Mouse (Mus musculus) liver, postnatal 0 days (tissue): ENCODE results near the gene Catsperg2. TPM values are rescaled to one million over a fixed set of nuclear protein-coding genes. Genes with fewer than 3 reads are reported as not detected.
A peak's percentile ranks its signal among the peaks of the same experiment; 100 is the strongest.

Source experiments
- ATAC-seq: fragments of 200-750 bp; cut with Nextera tagmentation; 2 replicates; pipeline ENCODE4 v1.8.0; 2017; ENCODE audit warnings: mild to moderate bottlenecking, moderate library complexity
- DNase-seq: peaks from one replicate; pipeline ENCODE4 v3.0.0-alpha.2; 2016
- H3K27ac ChIP-seq: fragments of 300-500 bp; sonication (generic); 2 replicates; pipeline ENCODE4 v1.5.1; 2014; ENCODE audit warnings: antibody characterized with exemption, moderate library complexity, mild to moderate bottlenecking, low read depth
- H3K27me3 ChIP-seq: fragments of 300-500 bp; sonication (generic); 2 replicates; pipeline ENCODE4 v1.6.1; 2014; ENCODE audit warnings: low read length, control low read depth, mixed read lengths; ENCODE audit not compliant: insufficient read depth
- H3K36me3 ChIP-seq: fragments of 300-500 bp; sonication (generic); replicated peaks from 2 replicates; pipeline ENCODE4 v1.6.1; 2014; ENCODE audit warnings: mild to moderate bottlenecking, control low read depth, low read length, moderate library complexity, mixed read lengths; ENCODE audit not compliant: insufficient read depth
- H3K4me1 ChIP-seq: fragments of 300-500 bp; sonication (generic); 2 replicates; pipeline ENCODE4 v1.6.1; 2014; ENCODE audit warnings: antibody characterized with exemption, mild to moderate bottlenecking, control low read depth; ENCODE audit not compliant: insufficient read depth
- H3K4me2 ChIP-seq: fragments of 300-500 bp; sonication (generic); 2 replicates; pipeline ENCODE4 v1.6.1; 2014; ENCODE audit warnings: low read depth, mild to moderate bottlenecking, low read length, moderate library complexity, mixed read lengths
- H3K4me3 ChIP-seq: fragments of 300-500 bp; sonication (generic); 2 replicates; pipeline ENCODE4 v1.5.1; 2014; ENCODE audit warnings: low read depth, low read length
- H3K9ac ChIP-seq: fragments of 300-500 bp; sonication (generic); replicated peaks from 2 replicates; pipeline ENCODE4 v1.6.1; 2014; ENCODE audit warnings: mild to moderate bottlenecking, moderate library complexity
- H3K9me3 ChIP-seq: fragments of 300-500 bp; sonication (generic); 2 replicates; pipeline ENCODE4 v1.6.1; 2016; ENCODE audit warnings: mild to moderate bottlenecking, control low read depth, low read length, mixed read lengths
- CTCF ChIP-seq: sonication (generic); IDR thresholded peaks from 2 replicates; pipeline ENCODE4 v1.5.1; 2016; ENCODE audit warnings: antibody characterized with exemption, low read depth
- EP300 ChIP-seq: IDR thresholded peaks from 2 replicates; pipeline ENCODE4 v1.6.1; 2016; ENCODE audit warnings: antibody characterized with exemption, low read depth, mild to moderate bottlenecking
- WGBS: fragments of 180-500 bp; shearing (Covaris S2); extraction: QIAGEN DNeasy Blood & Tissue Kit; methylation state at CpG from one replicate; pipeline ENCODE4 v1.1.7; 2014; ENCODE audit not compliant: insufficient replicate concordance; 5-methylcytosine and 5-hydroxymethylcytosine counted together
- microRNA counts: library from miRNA; unstranded; fragments of <30 nt; microRNA quantifications from one replicate; lab custom pipeline; 2015
- microRNA-seq: library from miRNA; unstranded; fragments of <30 nt; microRNA quantifications from one replicate; pipeline ENCODE4, GENCODE M21; 2016
- polyA plus RNA-seq: library from polyadenylated mRNA; unstranded; fragments of >200 nt; fragmentation: Nextera tagmentation; extraction: Ambion mirVana; gene quantifications from 2 replicates; pipeline ENCODE4 v1.2.1, GENCODE M21; 2015

Catsperg2 gene
- polyA plus RNA-seq, 1 experiment from 2014 or later = not detected

GRCm38 (mm10) chr7:29681868-29682267 lies 45.0 kb downstream of the Catsperg2 start:
- no peak for TF ChIP-seq EP300
- peak; percentile 27; the same call in 1 of the 2 replicates for TF ChIP-seq CTCF
- DNase-seq = no peak
- H3K4me1 ChIP-seq = no peaks in the 10 kb centered on the region
- H3K27ac ChIP-seq = no peak overlapping the region
- H3K9me3 ChIP-seq = peaks cover 11% of the 10 kb centered on the region
- H3K4me3 ChIP-seq = no peak overlapping the region
- no peaks in the 10 kb centered on the region for H3K27me3 ChIP-seq
- no peak overlapping the region for H3K4me2 ChIP-seq
- 48% methylated on average over 3 of the region's 3 CpGs for whole genome bisulfite sequencing
- no peak for ATAC-seq
- no peaks in the 10 kb centered on the region for H3K36me3 ChIP-seq
- H3K9ac ChIP-seq = no peak overlapping the region

MicroRNAs encoded within 50 kb of the gene (microRNA counts, 519-probe panel; counts per million panel counts)
- microRNA mmu-miR-1964 (lab: Ali Mortazavi, UCI) = not detected

Small RNA genes lying within 50 kb of the gene (microRNA-seq; reads per million reads assigned to microRNA genes)
- 6.1 reads per million, percentile 11 among the genes with 10 or more reads in this experiment for gene Mir1964

Other genes with a start within 250 kb of the Catsperg2 start
- gene Sipa1l3, start 208.4 kb downstream of the Catsperg2 start, polyA plus RNA-seq = 1.6 and 1.7 TPM in 2 replicates
- gene Zfp84, start 41.5 kb upstream of the Catsperg2 start, polyA plus RNA-seq = 2.5 and 3.3 TPM in 2 replicates
- gene Zfp30, start 57.0 kb upstream of the Catsperg2 start, polyA plus RNA-seq = 0.92 and 0.99 TPM in 2 replicates
- gene Zfp790, start 89.1 kb upstream of the Catsperg2 start, polyA plus RNA-seq = 2.2 and 2.5 TPM in 2 replicates
- gene Zfp940, start 126.6 kb upstream of the Catsperg2 start, polyA plus RNA-seq = 0.39 and 0.42 TPM in 2 replicates
- 0.59 and 0.87 TPM in 2 replicates for gene Zfp420, start 132.9 kb upstream of the Catsperg2 start, polyA plus RNA-seq
- gene Zfp27, start 179.5 kb upstream of the Catsperg2 start, polyA plus RNA-seq = 1.5 TPM in 2 replicates
- 0.59 and 0.60 TPM in 2 replicates for gene Zfp383, start 181.2 kb upstream of the Catsperg2 start, polyA plus RNA-seq
- 1.1 and 1.8 TPM in 2 replicates for gene Zfp74, start 227.1 kb upstream of the Catsperg2 start, polyA plus RNA-seq